Mouse (Mus musculus) left cerebral cortex, adult 11 months (tissue): Measurements from ENCODE around the gene Ypel2.
A peak's percentile ranks its signal among the peaks of the same experiment; 100 is the strongest.

Experiments
- DNase-seq: peaks from one replicate; pipeline ENCODE4 v3.0.0; 2022; ENCODE audit warnings: low spot score

Ypel2 gene

DNA sequence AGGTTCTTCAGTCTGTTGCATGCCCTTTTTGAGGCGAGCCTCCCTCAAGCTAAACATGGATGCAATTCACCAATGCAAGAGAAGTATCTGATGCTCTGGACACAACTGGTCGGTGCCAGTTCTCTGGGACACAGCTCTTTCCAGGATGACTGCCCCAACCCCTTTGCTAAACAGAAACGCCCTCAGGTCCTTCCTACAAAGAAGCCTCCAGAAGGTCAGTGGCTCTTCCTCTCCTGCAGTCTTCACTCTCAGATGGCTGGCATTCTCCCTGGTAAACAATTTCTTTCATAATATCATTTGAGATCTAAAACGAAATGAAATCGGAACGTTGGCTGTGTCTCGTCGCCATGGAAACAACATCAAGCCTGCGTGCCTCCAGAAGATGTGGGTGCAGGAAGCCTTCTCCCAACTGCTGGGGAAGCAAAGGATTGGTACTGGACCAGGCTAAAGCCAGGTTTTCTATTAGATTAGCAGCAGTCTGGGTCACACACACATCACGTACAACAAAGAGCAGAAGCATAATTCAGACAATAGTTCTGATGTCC lies 62.8 kb downstream of the Ypel2 start:
- no peak for DNase-seq

DNA sequence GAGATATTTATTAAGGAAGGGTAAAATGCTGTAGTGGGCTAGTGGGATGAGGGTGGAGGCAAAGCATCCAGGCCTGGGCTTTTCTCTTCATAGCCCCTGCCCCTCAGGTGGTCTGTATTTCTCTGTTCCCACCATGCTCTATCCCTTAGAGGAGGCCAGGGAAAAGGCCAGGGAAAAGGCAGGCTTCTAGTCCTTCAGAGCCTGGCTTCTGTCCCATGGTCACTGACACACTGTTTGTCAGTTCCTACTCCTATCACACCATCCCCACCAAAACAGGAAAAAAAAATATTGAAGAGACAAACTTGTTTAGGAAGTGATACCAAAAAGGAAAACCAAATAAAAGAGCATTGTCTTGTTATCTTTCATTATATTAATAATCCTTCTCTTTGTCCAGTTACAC lies 63.5 kb downstream of the Ypel2 start:
- DNase-seq = no peak

DNA sequence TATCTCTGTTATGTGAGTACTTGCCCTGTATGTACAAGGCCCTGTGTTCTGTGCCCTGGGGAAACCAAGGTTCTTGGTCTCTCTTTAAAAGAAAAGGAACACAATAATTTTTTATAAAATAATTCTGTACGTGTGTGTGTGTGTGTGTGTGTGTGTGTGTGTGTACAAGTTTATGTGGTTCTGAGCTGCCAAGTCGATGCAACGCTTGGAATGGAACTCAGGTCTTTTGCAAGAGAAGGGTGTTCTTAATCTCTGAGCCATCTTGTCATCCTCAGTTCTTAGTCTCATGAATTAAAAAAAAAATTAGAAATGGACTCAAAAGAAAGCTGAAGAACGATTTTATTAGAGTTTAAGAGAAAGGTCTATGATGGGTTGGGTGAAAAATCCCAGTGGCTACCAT lies 64.0 kb downstream of the Ypel2 start:
- DNase-seq = no peak

DNA sequence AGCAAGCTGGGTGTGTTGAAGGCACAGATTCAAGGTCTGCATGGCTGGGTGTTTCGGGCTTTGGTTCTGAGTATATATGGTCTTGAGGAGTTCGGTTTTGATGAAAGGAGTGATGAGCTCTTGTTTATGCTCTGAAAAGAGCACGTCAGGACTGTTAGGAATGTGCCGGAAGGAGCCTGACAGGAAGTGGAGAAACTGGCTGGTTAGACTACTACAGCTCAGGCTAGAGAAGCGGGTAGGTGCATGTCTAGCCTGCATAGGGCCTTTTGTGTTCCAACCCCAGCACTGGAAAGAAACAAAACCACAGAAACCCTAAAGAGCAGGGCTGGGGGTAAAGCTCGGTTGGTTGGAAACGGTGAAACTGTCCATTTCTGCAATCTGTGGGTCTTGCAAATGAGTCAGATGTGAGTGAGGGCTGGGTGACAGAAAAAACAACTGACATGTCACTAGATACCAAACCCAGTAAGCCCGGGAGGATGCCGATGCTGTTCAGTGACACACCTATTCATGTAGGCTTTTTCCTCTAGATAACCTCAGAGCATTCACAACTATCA lies 68.3 kb downstream of the Ypel2 start:
- no peak for DNase-seq

DNA sequence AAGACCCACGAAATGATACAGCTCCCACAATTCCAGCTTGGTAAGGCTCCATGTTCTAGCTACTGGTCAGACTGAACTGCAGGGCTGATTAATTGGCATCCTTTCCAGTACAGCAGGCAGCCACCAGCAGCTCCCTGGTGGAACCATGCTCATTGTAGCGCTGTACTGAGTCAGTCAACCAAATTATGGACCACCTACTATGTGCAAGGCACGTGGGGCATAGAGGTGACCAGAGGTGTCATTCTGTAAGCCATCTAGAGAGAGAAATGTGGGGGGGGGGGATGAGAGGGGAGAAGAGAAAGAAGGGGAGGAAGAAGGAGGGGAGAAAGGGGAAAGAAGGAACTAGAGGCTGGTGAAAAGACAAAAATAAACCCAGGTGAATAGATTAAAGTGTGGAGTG lies 68.9 kb downstream of the Ypel2 start:
- no peak for DNase-seq

DNA sequence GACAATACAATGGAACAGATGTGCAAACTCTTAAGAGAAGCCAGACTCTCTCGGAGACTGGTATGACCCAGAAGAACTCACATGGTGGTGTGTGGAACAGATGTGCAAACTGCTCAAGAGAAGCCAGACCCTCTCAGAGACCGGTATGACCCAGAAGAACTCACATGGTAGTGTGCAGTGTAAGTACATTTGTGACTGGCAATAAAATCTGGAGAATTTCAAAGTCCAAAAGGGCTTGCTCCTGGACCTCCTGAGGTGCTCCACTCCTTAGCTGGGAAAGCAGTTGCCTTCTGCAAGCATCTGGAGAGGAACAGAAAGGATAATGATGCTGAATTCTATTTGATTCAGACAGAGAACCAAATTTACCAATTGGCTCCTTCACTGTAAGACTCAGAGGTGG lies 69.9 kb downstream of the Ypel2 start:
- DNase-seq = no peak

DNA sequence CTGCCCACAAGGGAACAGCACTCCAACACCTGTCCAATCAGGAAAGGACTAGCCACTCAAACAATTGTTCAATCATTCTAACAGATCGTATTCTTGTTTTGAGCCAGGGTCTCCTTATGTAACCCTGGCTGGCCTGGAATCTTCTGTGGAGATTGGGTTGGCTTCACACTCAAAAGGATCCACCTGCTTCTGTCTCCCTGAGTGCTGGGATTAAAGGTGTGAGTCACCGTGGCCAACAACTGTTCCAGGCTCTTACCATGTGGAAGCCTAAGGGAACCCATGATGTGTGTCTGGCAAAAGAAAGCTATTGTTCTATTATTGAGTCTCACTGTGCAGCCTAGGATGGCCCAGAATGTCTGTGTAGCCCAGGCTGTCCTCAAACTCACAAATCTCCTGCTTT lies 71.5 kb downstream of the Ypel2 start:
- DNase-seq = no peak

DNA sequence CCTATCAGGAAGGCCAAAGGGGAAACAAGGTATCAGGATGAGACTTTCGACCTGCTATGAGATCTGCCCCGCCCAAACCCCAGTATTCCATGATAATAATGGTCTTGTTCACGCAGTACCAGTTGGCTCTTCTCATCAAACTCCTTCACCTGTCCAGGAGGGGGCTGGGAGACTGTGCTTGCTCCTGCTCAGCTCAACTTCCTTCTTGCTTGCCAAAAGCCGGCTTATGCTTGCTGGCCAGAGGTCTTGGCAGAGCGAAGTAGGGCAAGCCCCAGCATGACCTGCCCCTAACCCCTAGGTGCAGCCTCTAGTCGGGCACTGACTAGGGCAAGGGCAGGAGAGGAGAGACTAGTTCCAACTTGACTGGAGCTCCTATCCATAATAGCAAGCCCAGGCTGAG lies 72.2 kb downstream of the Ypel2 start:
- DNase-seq = no peak

DNA sequence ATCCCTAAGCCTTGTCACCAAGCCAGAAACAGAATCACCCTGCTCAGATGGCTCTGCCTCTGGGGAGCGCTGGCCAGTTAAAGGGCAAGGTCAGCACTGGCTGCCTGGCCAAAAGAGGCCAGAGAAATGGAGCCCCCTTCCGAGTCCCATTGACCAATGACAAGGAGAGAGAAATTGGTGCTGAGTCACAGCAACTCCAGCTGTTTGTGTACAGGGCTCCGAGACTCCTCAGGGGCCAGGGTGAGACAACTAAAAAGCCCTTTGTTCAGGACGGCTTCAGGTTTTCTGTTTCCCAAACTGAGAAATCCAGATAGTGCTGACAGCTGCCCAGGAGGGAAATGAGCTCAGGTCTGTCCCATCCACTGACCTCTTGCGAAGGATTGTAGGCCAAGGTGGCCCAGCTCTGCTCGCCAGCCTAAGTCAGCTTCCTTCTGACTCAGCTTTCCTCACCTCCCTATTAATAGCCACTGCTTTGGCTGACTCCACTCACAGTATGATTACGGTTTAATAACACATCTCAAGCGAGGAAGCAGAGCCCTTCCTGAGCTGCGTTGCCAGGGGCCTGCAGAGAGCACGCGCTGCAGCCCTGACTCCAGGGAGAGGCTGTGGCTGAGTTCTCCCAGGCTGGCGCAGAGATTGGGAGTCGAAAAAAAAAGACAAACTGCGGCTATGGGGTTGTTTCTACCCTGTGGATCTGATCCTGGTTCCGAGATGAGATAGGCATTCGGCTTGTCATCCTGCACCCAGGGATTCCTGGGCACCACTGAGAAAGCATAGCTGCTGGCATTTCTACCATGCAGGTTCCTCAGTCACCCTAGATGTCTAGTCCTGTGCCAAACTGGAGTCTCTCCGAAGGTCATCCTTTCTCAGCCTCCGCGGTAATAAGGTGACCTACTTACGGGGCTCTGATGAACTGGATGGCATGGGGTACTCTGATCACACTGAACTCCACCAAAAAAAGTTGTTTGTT lies 73.1 kb downstream of the Ypel2 start:
- no peak for DNase-seq

DNA sequence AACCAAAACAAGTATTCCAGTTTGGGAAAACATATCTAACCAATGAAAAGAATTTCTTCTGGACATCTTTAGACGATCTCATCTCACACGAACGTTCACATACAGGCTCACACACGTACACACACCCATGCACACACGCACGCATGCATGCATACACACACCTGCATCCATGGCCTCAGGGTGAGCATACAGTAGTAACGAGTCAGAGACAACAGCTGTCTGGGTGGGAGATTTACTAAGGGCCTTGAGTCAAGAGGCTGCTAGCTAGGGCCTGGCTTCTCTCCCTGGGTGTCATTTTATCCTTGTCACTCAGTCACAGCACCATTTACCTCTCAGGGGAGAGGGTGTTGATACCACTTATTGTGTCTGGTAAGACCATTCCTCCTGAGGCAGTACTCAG lies 74.0 kb downstream of the Ypel2 start:
- DNase-seq = no peak

DNA sequence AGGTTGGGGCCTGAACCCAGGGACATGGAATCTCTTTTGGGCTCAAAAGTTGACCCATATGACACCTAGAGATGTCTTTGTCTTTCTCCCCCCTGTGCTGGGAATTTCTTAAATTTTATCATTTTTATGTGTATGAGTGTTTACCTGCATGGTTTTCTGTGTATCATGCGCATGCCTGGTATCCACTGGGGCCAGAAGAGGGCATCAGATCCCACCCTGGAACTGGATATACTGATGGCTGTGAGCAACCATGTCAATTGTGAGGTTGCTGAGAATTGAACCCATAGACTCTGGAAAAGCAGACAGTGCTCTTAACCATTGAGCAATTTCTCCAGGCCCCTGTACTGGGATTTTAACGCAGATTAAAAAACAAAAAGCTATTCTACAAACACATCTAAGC lies 76.0 kb downstream of the Ypel2 start:
- no peak for DNase-seq

DNA sequence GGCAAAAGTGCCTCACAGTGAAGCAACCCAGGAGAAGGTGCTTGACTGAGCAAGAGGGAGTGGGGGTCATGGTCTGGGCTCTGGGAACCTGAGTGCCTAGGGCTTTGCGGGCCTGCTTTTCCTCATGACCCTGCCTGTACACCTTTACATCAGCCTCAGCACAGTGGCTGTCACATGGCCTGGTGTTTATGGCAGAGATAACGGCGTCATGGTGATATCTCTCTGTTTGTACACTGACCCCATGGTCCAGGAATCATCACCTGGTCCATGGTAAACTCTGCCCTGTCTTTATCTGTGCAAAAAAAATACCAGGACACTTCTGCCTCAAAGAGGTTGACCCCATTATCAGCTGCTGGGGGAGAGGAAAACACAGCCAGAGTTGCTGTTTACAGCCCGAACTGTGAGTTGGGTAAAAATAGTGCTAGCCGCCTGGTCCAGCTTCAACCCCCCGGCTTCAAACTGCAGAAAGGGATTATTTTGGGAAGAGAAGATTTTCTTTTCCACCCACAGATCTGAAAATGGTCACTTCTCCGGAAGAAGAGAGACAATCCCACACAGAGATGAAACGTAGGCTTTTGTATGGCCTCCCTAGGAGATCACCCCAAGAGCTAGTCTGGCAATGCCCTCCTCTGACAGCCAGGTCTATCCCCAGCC lies 76.8 kb downstream of the Ypel2 start:
- no peak for DNase-seq

DNA sequence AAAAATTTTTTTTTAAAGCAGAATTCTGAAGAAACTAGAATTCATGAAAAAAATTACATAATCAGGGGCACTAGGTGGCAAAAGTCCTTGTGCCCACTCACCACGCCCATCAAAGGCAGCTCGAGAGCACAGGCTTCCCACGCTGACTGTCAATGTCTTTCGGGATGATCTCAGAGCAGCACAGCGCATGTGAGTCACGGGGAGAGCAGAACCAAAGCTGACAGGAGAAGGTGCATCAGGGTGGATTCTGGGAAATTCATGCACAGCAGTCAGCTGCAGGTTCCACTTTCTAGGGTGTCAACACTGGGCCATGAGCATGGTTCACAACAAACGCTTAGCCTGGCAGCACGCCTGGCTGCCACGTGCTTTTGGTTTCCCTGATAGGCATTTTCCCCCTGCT lies 79.2 kb downstream of the Ypel2 start:
- peak; percentile 61 for DNase-seq

DNA sequence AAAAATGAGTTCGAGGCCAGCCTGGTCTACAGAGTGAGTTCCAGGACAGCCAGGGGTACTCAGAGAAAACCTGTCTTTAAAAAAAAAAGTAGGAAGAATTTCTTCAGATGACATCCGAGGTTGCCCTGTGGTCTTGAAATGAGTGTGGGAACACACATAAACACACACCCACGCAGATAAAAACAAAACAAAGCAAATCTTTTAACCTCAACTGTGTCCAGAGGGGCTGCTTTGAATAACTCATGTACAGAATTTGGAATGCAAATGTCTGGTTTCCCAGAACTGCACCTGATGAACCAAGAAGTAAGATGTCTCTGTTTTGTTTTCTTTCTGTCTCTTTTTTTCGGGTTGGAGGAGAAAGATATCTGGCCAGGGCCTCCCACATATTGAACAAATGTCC lies 83.3 kb downstream of the Ypel2 start:
- DNase-seq = no peak

DNA sequence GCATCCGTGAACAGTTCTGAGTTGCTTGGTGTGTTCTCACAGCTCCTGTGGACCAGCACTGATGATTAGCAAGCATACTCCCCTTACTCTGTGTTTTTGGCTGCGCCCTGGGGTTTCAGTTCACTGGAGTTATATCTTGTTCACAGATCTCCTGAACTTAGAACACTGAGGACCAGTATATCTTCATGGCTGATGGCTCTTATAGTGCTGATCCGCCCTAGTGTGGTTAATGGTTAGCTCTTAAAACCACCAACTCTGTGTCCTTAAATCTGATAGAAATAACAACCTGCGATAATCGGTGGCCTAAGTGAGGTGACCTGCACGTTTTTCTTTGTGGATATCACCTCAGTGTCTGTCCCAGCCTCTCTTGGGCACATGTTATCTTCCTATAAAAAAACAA lies 84.5 kb downstream of the Ypel2 start:
- no peak for DNase-seq

DNA sequence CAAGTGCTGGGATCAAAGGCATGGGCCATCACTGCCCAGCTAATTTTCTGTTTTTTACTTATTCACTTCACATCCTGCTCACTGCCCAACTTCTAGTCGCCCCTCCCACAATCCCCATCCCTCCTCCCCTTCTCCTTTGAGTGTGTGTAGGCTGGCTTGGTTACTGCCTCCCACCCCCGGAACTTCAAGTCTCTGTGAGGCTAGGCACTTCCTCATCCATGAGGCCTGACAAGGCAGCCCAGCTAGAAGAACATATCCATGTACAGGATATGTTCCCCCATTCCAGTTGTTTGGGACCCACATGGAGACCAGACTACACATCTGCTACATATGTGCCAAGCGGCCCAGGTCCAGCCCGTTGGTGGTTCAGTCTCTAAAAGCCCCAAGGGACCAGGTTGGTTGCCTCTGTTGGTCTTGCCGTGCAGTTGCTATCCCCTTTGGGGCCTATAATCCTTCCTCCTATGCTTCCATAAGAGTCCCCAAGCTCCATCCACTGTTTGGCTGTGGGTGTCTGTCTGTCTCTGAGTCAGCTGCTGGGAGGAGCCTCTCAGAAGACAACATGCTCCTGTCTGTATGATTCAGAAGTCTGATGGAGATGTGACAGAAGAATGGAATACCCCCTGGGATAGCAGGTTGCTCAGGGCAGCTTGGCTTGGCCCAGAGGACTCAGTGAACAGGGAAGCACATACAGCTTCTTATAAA lies 85.5 kb downstream of the Ypel2 start:
- no peak for DNase-seq

DNA sequence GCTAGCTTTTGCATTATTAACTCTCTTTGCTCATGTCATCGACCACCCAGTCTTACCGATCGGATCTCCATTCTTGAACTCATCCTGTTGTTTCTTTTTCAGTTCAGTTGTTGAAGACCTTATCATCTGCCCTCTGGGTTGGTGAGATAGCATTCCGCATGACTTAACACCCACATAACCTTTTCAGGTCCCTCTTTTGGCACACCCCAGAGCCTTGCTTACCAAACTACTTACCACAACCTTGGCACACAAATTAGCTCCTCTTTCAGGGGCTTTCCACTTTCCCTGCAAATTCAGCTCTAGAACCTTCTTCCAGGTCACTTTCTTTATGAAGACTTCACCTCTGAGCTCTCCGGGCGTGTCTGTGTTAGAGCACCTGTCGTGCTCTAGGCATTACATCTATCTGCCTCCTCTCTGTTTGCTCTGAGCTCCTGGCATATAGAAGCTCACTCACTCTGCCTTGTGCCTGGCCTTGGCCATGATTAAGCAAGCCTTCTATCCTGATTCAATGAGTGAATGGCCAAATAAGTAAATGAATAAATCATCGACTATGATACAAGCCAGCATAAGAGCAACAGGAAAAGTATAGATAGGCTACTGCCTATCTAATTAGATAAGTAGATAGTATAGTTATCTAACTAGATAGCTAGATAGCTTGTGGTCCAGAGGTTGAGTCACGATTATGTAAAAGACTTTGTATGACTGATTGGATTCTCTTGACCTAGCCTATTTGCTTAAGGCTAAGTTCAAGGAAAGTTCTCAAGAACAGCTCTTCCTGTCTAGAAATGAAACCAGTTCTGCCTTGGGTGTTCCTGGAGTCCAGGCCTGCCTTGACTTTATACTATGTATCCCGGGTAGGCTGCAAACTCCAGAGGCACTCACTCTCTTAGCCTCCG lies 86.5 kb downstream of the Ypel2 start:
- DNase-seq = no peak

DNA sequence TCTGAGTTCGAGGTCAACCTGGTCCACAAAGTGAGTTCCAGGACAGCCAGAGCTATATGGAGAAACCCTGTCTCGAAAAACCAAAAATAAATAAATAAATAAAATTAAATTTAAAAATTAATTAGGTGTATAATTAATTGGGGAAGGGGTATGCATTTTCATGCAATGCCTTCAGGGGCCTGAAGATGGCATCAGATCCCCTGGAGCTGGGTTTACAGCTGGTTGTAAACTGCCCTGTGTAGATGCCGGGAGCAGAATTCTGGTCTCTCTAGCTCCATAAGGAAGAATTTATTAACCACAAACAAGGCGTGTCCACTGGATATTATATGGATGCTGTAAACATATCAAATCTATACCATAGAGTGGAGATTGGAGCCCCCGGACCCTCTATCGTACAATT lies 87.2 kb downstream of the Ypel2 start:
- DNase-seq = no peak

DNA sequence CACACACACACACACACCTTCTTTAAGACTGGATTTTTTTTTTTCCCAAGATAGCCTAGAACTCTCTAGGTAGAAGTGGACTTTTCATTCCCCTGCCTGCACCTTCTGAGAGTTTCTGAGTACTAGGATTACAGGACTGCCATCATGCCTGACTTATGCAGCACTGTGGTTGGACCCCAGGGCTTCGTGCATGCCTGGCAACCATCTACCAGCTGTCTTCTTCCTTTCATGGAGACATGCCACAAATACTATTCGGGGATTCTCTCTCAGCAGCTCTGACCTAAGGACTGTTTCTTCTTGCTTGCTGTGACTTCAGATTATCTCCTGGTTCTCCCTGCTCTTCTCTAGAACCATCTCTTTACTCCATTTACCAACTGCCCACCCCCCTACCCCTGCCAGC lies 88.2 kb downstream of the Ypel2 start:
- DNase-seq = no peak

DNA sequence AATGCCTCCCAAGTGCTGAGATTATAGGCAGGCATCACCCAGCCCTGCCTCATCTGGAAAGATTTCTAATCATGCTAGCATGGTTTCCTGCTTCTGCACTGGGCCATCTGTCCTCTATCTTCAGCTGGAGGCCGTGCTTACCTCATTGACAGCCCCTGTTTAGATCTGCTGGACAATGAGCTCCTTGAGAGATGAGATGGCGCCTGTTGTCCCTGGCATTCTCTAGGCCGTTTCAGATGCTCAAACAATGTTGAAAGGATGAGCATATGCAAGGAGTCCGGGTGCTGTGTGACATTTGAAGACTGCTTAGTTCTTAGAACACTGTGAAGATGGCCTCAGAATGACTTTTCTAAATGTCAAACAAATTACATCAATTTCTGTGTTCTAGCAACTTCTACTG lies 88.8 kb downstream of the Ypel2 start:
- DNase-seq = no peak

DNA sequence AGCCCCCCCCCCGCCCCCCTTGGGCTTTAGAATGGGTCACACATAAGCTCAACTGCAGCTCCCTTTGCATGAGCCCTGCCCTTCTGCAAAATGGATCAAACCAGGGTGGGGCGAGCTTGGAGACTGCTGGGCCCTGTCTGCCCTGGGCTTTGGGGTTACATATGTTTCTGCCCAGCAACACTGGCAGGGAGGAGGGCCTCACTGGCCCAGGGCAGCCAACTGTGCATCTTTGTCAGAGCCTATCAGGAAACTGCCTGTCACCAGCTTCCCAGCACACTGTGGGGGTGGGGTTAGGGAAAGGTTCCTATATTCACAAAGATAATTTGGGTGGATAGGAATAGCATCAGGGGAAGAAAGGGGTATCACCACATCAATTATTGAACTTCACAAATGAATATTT lies 95.1 kb downstream of the Ypel2 start:
- no peak for DNase-seq
